Mouse (Mus musculus): ENCODE measurements around the gene Cutc.

GRCm38 (mm10) chr19:43720061-43720460 is 32.7 kb upstream of the Cutc start:
- TF ChIP-seq CTCF (IDR thresholded peaks at IDR 0.05; ENCODE audit: extremely low read depth, insufficient read depth, insufficient read length, insufficient replicate concordance) = no peak
- no peak for TF ChIP-seq POLR2A (IDR thresholded peaks at IDR 0.05; ENCODE audit: low read depth, low read length)
